Mouse (Mus musculus) granulocyte monocyte progenitor cell, adult 5-6 weeks (primary cell): Measurements from ENCODE around the gene BC049352. TPM values are rescaled to one million over a fixed set of nuclear protein-coding genes. Genes with fewer than 3 reads are reported as not detected.

Source experiments
- ATAC-seq: replicated peaks from 2 replicates; pipeline ENCODE4 v1.8.0; 2016; ENCODE audit warnings: mild to moderate bottlenecking, moderate TSS enrichment, inconsistent platforms; ENCODE audit not compliant: poor library complexity, severe bottlenecking
- total RNA-seq, 2 experiments: library from RNA; stranded (forward) in 1 of 2; stranded (reverse) in 1 of 2; fragments of 200-712, 200-1000 nt in 1 of 2; fragments of >200 nt in 1 of 2; fragmentation: Nextera tagmentation in 1 of 2; gene quantifications; 2 replicates each; pipeline ENCODE4 v1.2.3; 2014 to 2017

The BC049352 gene
- total RNA-seq, 2 experiments from 2014 or later = not detected

GRCm38 (mm10) chr9:45188570-45189563 is 7.1 kb downstream of the BC049352 start:
- no peak for ATAC-seq

DNA sequence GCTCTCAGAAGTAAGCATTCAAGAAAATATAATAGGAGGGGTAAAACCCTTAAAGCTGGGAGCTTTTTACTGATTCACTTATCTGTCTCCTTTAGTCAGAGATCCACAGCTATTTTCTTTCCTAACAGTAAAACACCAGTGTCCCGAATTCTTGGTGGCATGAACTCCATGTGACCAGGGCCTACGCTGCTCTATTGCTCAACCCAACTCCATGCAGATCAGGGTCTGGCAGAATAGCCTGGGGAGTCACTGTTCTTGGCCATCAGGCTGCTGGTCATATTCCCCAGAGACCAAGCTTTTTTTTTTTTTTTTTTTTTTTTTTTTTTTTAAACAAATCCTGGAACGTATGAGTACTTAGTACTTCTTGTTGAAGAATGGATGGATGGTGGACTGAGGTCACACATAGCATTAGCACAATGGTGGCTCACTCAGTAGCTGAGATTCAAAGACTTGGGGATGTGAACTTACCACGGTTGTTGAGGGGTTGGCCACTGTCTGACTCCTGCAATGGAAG is 7.9 kb downstream of the BC049352 start:
- ATAC-seq = no peak

GRCm38 (mm10) chr9:45195468-45195867 is 13.7 kb downstream of the BC049352 start:
- ATAC-seq = no peak

DNA sequence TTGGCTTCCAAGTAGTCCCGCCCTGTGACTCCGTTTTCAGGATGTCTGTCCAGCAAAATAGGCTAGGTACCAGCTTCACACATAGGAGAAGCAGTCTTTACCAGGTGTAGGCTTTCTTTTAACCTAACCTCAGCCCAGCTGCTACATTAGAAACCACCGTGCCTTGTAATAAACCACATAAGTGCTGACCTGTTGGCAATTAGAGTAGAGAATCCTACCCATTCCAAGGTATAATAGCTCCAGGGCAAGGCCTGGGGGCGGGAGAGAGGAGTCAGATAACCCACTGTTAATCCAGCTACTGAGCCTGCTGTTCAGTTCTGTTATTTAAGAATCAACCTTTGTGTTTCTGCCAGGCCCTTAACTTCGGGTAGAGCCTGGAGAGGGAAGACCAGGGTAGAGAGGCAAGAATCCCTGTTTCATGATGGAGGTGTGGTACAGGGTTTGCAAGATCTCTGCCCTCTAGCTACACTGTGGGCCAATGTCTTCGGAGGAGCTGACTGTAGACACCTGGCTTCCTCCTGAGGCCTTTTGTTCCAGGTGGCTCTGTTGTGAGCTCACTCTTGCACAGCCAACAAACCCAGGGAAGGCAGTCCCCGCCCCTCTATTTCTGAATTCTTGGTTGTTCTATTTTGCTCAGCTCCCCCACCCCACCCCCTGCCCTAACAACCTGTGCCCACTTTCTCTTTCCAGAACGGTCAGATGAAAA is 14.5 kb downstream of the BC049352 start:
- no peak for ATAC-seq

- no peak for ATAC-seq
These were observed 15.7 kb downstream of the BC049352 start for GRCm38 (mm10) chr9:45197549-45197948.

- peak; percentile 67 for ATAC-seq
These were observed 19.6 kb downstream of the BC049352 start for GRCm38 (mm10) chr9:45201319-45201947.

GRCm38 (mm10) chr9:45202021-45202798 is 20.4 kb downstream of the BC049352 start:
- ATAC-seq = peak; percentile 46

- ATAC-seq = no peak
These were observed 22.1 kb downstream of the BC049352 start, which contains the start of gene Tmprss4 for GRCm38 (mm10) chr9:45203797-45204410. TSS of gene Tmprss4 (minus strand) at chr9:45204092.

DNA sequence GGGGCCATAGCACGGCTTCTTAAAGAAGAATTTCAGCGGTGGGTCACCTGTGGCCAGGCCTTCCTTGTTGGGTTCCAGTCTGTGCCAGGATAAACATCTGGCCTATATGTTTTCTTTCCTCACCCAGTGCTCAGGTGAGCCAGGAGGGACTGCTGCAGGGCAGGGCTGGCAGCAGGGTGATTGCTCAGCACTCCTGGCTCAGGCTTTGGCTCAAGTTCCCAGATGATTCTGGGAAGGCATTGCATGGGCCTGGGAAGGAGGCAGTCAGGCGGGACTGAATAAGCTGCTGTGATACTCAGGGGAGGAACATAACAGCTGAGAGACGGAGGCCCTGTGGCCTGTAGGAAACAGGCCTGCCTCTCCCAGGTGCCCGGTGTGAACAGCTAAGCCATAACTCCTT is 23.3 kb downstream of the BC049352 start:
- no peak for ATAC-seq

- ATAC-seq = no peak
These were observed 24.3 kb downstream of the BC049352 start for GRCm38 (mm10) chr9:45206121-45206520.

- no peak for ATAC-seq
These were observed 25.4 kb downstream of the BC049352 start for GRCm38 (mm10) chr9:45207015-45207743.

DNA sequence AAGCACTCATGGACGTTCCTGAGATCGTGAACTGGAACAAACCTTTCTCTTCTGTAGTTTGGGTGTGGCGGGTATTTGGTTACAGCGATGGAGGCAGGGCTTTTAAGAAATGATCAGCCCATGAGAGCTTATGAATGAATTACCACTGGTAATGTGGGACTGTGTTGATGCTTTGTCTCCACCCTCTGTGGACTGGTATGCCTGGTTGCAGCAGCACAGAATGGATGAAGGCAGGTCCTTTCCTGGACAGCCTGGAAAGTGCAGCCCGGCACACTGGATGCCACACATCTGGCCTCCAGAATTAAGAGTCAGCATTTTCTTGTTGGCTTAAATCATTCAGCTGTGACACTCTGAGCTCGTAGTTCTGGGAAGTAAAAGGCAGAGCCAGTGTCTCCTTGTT is 30.2 kb downstream of the BC049352 start:
- ATAC-seq = no peak

DNA sequence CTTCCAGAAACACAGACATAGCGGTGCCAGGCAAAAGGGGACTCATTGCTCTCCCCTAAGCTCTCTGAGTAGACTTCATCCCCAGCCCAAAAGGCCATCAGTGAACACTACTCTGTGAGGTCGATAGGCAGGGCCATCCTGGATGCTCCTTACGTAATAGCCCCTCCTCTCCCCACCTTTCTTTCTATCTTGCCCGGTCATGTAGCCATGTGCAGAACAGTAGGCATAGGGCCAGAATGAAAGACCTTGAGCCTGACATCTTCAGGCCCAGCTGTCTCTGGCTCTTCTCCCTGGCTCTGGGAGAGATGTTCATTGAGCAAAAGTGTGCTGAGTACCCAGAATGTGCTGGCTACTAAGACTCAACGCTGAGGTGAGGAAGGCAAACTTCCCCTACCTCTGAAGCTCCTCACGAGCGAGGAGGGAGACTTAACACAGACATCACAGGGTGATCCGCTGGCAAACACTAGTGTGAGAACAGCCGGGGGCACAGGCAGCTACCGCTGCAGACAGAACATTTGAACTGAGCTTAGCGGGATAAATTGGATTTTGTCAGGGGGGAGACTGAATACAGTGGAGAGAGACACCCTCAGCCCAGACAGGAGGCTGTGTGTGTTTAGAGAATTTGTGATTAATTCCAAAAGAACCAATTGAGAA is 33.8 kb downstream of the BC049352 start:
- no peak for ATAC-seq

- no peak for ATAC-seq
These were observed 37.8 kb downstream of the BC049352 start for GRCm38 (mm10) chr9:45219644-45220043.

GRCm38 (mm10) chr9:45221567-45221966 is 39.8 kb downstream of the BC049352 start:
- peak; percentile 59 for ATAC-seq

- no peak for ATAC-seq
These were observed 47.6 kb downstream of the BC049352 start for GRCm38 (mm10) chr9:45229359-45229758.

GRCm38 (mm10) chr9:45235668-45236227 is 53.9 kb downstream of the BC049352 start:
- ATAC-seq = peak; percentile 76

DNA sequence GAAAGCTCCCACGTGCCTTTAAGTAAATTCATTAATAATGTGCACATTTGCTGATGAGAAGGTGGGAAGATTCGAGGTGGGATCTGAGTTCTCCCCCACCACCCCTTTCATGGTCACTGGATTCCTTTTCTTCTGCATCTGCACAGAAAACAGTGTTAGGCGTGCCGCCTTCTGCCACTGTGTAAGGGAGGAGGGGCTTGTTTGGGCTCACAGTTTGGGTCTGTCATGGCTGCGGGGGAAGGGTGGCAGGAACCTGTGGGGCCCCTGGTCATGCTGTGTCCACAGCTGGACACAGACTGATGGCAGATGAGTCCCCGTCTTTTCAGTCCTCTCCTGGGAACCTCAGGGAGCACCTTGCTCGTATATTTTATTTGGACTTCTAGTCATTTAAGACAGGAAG is 54.9 kb downstream of the BC049352 start:
- ATAC-seq = no peak
